Mouse (Mus musculus): ENCODE results near the gene Saysd1.
A peak's percentile ranks its signal among the peaks of the same experiment; 100 is the strongest.

Saysd1 gene

GRCm38 (mm10) chr14:20138484-20139355 lies at the start of gene Saysd1:
TSS of gene Saysd1 (minus strand) at chr14:20138534.
- no peak for DNase-seq (ENCODE audit: low read depth, low spot score)

GRCm38 (mm10) chr14:20185426-20185825 lies 47.1 kb upstream of the Saysd1 start:
- no peak for DNase-seq (ENCODE audit: low read depth, low spot score)

- DNase-seq (ENCODE audit: low read depth, low spot score) = no peak
These were observed 45.4 kb upstream of the Saysd1 start for GRCm38 (mm10) chr14:20183701-20184100.

- DNase-seq (ENCODE audit: low read depth, low spot score) = no peak
These were observed 44.3 kb upstream of the Saysd1 start for GRCm38 (mm10) chr14:20182596-20182995.

GRCm38 (mm10) chr14:20181466-20181921 lies 43.2 kb upstream of the Saysd1 start, which contains the start of gene Kcnk5:
TSS of gene Kcnk5 (minus strand) at chr14:20181809.
- peak; percentile 94 for DNase-seq (ENCODE audit: low read depth, low spot score)

GRCm38 (mm10) chr14:20180751-20181162 lies 42.4 kb upstream of the Saysd1 start:
- DNase-seq (ENCODE audit: low read depth, low spot score) = no peak

- DNase-seq (ENCODE audit: low read depth, low spot score) = no peak
These were observed 42.0 kb upstream of the Saysd1 start for GRCm38 (mm10) chr14:20180304-20180703.

GRCm38 (mm10) chr14:20179731-20180280 lies 41.5 kb upstream of the Saysd1 start:
- DNase-seq (ENCODE audit: low read depth, low spot score) = no peak

- DNase-seq (ENCODE audit: low read depth, low spot score) = no peak
These were observed 40.7 kb upstream of the Saysd1 start for GRCm38 (mm10) chr14:20179080-20179479.

- peak; percentile 88 for DNase-seq (ENCODE audit: low read depth, low spot score)
These were observed 40.3 kb upstream of the Saysd1 start for GRCm38 (mm10) chr14:20178593-20178992.

- no peak for DNase-seq (ENCODE audit: low read depth, low spot score)
These were observed 39.3 kb upstream of the Saysd1 start for GRCm38 (mm10) chr14:20177494-20178123.

GRCm38 (mm10) chr14:20175705-20176104 lies 37.4 kb upstream of the Saysd1 start:
- DNase-seq (ENCODE audit: low read depth, low spot score) = no peak

GRCm38 (mm10) chr14:20175114-20175513 lies 36.8 kb upstream of the Saysd1 start:
- no peak for DNase-seq (ENCODE audit: low read depth, low spot score)

GRCm38 (mm10) chr14:20174696-20175095 lies 36.4 kb upstream of the Saysd1 start:
- no peak for DNase-seq (ENCODE audit: low read depth, low spot score)

- no peak for DNase-seq (ENCODE audit: low read depth, low spot score)
These were observed 35.6 kb upstream of the Saysd1 start for GRCm38 (mm10) chr14:20173873-20174490.

- DNase-seq (ENCODE audit: low read depth, low spot score) = no peak
These were observed 34.6 kb upstream of the Saysd1 start for GRCm38 (mm10) chr14:20172924-20173323.

GRCm38 (mm10) chr14:20172509-20172908 lies 34.2 kb upstream of the Saysd1 start:
- no peak for DNase-seq (ENCODE audit: low read depth, low spot score)

- no peak for DNase-seq (ENCODE audit: low read depth, low spot score)
These were observed 33.5 kb upstream of the Saysd1 start for GRCm38 (mm10) chr14:20171840-20172239.

GRCm38 (mm10) chr14:20169251-20169650 lies 30.9 kb upstream of the Saysd1 start:
- no peak for DNase-seq (ENCODE audit: low read depth, low spot score)

GRCm38 (mm10) chr14:20168478-20168877 lies 30.1 kb upstream of the Saysd1 start:
- DNase-seq (ENCODE audit: low read depth, low spot score) = no peak

- no peak for DNase-seq (ENCODE audit: low read depth, low spot score)
These were observed 29.7 kb upstream of the Saysd1 start for GRCm38 (mm10) chr14:20168054-20168453.

- no peak for DNase-seq (ENCODE audit: low read depth, low spot score)
These were observed 27.1 kb upstream of the Saysd1 start for GRCm38 (mm10) chr14:20165413-20165812.
